ENCODE assay signal across 16 mouse cellular contexts in genomic region chr15:79127101-79127500, GRCm38 (mm10). TPM values are rescaled to one million over a fixed set of nuclear protein-coding genes. Genes with fewer than 3 reads are reported as not detected.
"Had no signal": no experiment of that assay in that cellular context is flagged by ENCODE, and none has a peak within 500 bp of the region (broad histone marks: within the 10 kb centered on the region; RNA-seq: fewer than 3 reads in every experiment).

No protein-coding gene starts in this region.

- H3K9ac ChIP-seq: heart, embryonic 13.5 days; heart, embryonic 15.5 days; hindbrain, embryonic 13.5 days; hindbrain, embryonic 15.5 days; kidney, embryonic 15.5 days; limb, embryonic 12.5 days; liver, embryonic 13.5 days had no signal

- H3K9me3 ChIP-seq: heart, embryonic 10.5 days; heart, embryonic 13.5 days; heart, embryonic 15.5 days; hindbrain, embryonic 13.5 days; hindbrain, embryonic 15.5 days; kidney, embryonic 15.5 days; limb, embryonic 10.5 days had no signal

- H3K4me3 ChIP-seq: heart, embryonic 10.5 days; heart, embryonic 13.5 days; heart, embryonic 15.5 days; hindbrain, embryonic 13.5 days; hindbrain, embryonic 15.5 days; kidney, embryonic 15.5 days; left cerebral cortex, adult 2 months; limb, embryonic 10.5 days; limb, embryonic 12.5 days; liver, embryonic 13.5 days had no signal

- H3K27ac ChIP-seq: heart, embryonic 10.5 days; heart, embryonic 13.5 days; heart, embryonic 15.5 days; hindbrain, embryonic 13.5 days; hindbrain, embryonic 15.5 days; hindbrain, postnatal 0 days; kidney, embryonic 15.5 days; kidney, postnatal 0 days; left cerebral cortex, adult 2 months; limb, embryonic 10.5 days; limb, embryonic 12.5 days; liver, embryonic 13.5 days had no signal

- ATAC-seq: hindbrain, postnatal 0 days; intestine, embryonic 16.5 days had no signal

- H3K27me3 ChIP-seq: heart, embryonic 13.5 days; heart, embryonic 15.5 days; hindbrain, embryonic 13.5 days; hindbrain, embryonic 15.5 days; kidney, embryonic 15.5 days; limb, embryonic 12.5 days; liver, embryonic 13.5 days had no signal

- H3K4me1 ChIP-seq: hindbrain, embryonic 13.5 days; hindbrain, embryonic 15.5 days; limb, embryonic 10.5 days; liver, embryonic 13.5 days had no signal

- DNase-seq: gastrocnemius, postnatal 14 days had no signal

- H3K4me2 ChIP-seq: heart, embryonic 13.5 days; heart, embryonic 15.5 days; hindbrain, embryonic 13.5 days; hindbrain, embryonic 15.5 days; kidney, embryonic 15.5 days; limb, embryonic 12.5 days; liver, embryonic 11.5 days; liver, embryonic 13.5 days had no signal

RNA-seq across cellular contexts. Expression of gene Sox10, which starts 37.9 kb away (rescaled TPM):
- total RNA-seq: hematopoietic stem cell, adult 5-6 weeks had no signal
